Mouse (Mus musculus) layer of hippocampus, postnatal 25 days (tissue): Measurements from ENCODE around the gene Cnih4. TPM values are rescaled to one million over a fixed set of nuclear protein-coding genes. Genes with fewer than 3 reads are reported as not detected.

Experiments used
- DNase-seq, 2 experiments: peaks; one replicate each; pipeline ENCODE4 v3.0.0; 2022; ENCODE audit warnings: mixed read lengths in 2 of 2, low spot score in 1 of 2; ENCODE audit errors: extremely low spot score in 1 of 2
- total RNA-seq, 2 experiments: library from RNA; stranded (reverse); gene quantifications; 2 replicates each; pipeline ENCODE4 v1.2.3; 2021

Cnih4 gene
- total RNA-seq, 2 experiments from 2014 or later = 22.8 to 27.1 TPM

DNA sequence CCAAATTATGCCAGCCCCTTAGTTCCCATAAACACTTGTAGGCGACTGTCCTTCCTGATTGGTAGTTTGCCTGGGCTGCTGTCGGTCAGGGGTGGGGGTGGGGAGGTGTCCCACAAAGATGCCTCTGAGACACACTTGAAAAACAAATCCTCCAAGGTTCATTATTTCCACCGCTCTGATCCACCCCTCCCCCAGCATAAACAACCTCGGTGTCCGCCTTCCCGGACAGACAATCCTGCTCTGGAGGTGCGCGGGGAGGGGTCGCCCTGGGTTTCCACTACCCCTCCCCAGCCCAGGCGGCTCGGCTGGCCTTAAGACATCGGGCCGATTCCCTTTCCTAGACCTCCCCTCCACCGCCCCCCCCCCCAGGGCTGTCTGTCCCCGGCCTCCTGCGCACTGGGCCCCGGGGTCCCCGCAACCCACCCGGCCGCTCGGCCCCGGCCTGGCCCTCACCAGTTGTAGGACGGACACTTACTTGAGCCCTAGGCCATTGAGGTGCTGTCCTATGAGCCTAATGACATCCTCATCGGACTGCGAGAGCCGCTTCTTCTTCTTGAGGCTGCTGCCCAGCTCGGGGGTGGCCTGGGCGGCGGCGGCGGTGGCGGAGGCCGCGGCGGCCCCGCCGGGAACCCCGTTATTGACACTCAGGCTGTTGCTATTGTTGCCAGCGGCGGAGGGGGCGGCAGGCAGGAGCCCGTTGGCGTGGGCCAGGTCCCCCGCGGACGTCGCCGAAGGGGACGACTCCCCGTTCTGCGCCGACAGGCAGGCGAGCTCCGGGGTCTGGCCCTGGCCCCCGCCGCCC is 66.3 kb downstream of the Cnih4 start:
- DNase-seq = peak; percentile 19 to 28

DNA sequence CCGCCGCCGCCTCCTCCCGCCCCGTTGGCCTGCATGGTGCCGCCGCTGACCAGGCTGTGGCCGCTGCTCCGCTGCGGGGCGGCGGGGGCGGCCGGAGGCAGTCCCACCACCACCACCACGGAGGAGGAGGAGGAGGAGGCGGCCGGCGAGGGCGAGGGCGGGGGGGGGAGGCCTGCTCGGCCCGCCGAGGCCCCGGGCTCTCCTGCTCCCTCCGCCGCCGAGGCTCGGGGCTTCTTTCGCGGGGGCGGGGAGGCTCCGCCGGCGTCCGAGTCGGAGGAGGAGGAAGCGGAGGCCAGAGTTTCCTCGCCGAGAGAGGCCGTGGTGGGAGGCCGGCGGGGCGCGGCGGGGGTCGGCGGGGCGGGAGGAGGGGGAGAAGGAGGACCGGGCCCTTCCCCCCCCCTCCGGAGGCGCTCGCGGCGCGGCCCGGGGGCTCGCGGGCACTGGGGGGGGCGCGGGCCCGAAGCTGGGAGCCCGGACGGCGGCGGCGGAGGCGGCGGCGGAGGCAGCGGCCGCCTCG is 67.0 kb downstream of the Cnih4 start:
- peak; percentile 19 for DNase-seq

DNA sequence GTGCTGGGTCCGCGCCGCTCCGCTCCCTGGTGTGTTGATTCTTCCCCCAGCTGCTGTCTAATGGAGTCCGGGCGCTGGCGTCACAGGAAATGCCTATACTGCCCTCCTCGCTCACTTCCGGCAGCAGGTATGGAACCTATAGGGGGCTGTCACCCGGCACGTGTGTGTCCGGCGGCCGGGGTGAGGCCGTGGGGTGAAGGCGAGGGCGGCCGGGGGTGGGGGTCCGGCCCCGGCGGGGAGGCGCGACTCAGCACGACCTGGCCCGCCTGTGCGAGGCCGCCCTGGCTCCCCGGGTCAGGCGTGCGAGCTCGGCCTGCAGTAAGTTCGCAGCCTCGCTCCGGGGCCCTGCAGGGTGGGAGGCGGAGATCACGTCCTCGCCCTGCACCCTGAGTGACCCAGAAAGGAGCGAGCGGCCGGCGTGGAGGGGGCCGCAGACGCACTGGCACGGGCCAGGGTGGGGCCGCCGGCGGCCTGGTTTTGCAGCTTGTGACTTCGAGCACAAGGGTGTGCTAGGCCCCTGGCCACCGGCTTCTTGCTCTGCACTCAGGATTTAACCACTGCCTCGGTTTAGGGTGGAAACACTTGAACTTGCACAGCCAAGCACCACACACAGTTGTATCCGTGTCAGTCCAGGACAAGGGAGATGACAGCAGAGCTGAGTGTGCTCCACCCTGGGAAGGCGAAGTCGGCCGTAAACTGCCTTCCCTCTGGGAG is 67.6 kb downstream of the Cnih4 start, which contains the start of gene Wdr26:
Gene Wdr26, minus strand, starts transcription at position 82 of the 714 bp plus-strand sequence.
- peak; percentile 61 to 75 for DNase-seq

DNA sequence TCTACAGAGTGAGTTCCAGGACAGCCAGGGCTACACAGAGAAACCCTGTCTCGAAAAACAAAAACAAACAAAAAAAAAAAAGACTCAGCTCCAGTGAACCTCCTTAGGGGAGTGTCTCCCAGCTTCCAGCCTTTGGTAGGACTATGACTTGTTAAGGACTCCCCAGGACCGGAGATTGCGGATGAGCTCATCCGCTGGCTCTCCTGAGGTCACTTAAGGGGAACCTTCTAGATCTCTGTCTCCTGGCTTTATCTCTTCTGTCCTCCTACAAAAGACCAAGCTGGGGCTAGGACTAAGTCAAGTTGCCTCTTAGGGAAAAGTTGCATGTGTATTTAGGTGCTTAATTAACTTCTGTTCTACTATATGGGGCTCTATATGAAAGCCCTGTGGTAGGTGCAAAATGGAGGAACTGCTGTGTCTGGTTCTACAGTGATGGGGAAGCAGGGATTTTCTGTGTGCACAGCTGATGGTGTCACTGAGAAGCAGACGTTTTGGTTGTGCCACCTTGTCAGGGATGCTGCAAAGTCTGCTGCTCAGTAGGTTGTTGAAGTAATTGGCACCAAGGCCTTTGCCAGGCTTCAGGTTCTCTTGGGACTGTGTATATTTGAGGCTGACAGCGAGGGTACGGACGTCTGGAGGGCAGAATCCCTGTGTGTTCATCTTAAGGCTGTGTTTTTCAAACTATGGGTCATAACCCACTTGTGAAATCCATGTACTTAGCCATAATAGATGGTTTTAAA is 70.0 kb downstream of the Cnih4 start:
- no peak for DNase-seq

DNA sequence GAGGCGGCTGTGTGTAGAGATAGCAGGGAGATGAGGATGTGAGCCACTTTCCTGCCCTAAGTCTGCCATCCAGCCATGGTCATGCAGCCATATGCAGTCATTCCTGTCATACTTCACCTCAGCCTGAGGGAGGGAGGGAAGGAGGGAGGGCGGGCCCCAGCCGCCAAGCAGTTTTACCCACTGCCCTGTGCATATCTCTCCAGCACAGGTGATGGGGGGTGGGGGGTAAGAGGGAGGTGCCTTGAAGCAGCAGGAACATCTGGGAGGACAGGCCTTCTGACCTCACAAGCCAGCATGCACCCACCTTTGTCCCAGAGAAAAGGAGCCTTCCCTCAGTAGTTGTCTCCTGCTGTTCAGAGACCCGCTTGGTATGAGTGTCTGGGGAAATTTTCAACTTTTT is 71.8 kb downstream of the Cnih4 start:
- DNase-seq = no peak

Other genes with a start within 250 kb of the Cnih4 start
- 10 to 100 TPM; 40.0 to 48.0 TPM for gene Pycr2, start 240.4 kb upstream of the Cnih4 start, total RNA-seq
- 10 to 100 TPM; 11.2 to 12.4 TPM for gene Lefty1, start 209.7 kb upstream of the Cnih4 start, total RNA-seq
- gene Tmem63a, start 202.3 kb upstream of the Cnih4 start, total RNA-seq = 10 to 100 TPM; 18.7 to 18.9 TPM
- gene Ephx1, start 123.8 kb upstream of the Cnih4 start, total RNA-seq = 10 to 100 TPM; 26.8 to 31.2 TPM
- gene 9130409I23Rik, start 93.5 kb upstream of the Cnih4 start, total RNA-seq = under 1 TPM in 1 of 2 experiments, not detected in 1; 0.15 TPM
- gene Nvl, start 489 bp upstream of the Cnih4 start, total RNA-seq = 10 to 100 TPM; 25.1 to 34.5 TPM
- gene Wdr26, start 67.3 kb downstream of the Cnih4 start, total RNA-seq = 100 to 1,000 TPM; 109 to 116 TPM
- 10 to 100 TPM; 64.2 to 66.6 TPM for gene Cnih3, start 207.9 kb downstream of the Cnih4 start, total RNA-seq